Mouse (Mus musculus) retina, embryonic 14.5 days (tissue): Measurements from ENCODE around the gene Fbxo11.
A peak's percentile ranks its signal among the peaks of the same experiment; 100 is the strongest.

Experiments
- DNase-seq: peaks from one replicate; pipeline ENCODE4 v3.0.0-alpha.2; 2015; ENCODE audit warnings: low spot score

The Fbxo11 gene

DNA sequence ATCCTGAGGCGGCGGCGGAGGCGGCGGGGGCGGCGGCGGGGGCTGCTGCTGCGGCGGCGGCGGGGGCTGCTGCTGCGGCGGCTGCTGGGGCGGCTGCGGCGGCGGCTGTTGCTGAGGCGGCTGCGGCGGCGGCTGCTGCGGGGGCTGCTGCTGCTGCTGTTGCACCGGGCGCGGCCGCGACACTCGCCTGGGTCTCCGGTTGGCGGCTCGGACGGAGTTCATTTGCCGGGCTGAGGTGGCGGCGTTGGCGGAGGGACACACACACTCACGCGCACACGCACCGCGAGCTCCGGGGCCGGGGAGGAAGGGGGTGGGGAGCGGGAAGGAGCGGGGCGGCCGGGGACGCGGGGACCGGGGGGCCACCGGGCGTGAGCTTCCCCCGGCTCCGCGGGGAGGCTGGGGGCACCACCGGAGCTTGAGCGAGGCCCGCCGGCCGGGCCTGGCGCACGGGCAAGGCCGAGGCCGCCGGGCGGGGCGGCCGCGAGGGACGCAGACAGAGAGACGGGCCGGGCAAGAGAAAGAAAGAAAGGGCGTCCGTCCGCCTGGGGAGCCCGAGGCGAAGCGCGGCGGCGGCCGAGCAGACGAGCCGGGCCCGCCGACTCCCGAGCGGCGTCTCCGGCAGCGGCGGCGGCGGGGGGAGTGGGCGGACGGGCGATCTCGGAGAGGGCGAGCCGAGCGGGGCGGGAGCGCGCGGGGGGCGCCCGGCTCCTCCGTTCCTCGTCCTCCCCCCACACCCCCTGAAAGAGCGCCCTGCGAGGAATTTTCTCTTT, at the start of gene Fbxo11:
Fbxo11 (minus strand) TSS at position 261 of the 770 bp plus-strand sequence.
- peak; percentile 49 for DNase-seq

DNA sequence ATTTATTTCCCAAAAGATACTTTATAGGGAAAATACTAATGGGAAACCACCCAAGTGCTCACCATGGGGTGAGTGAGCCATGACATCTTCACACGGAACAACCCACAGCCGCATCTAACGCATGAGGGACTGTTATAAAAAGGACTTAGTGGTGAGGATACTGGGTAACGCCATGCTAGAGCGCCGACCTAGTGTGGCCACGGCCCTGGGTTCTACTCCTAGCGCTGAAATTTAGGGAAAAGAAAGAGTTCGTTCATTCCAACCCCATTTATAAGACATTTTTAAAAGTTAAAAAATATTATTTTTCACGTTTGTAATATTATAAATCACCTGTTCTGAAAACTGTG, 48.8 kb upstream of the Fbxo11 start:
- DNase-seq = no peak

DNA sequence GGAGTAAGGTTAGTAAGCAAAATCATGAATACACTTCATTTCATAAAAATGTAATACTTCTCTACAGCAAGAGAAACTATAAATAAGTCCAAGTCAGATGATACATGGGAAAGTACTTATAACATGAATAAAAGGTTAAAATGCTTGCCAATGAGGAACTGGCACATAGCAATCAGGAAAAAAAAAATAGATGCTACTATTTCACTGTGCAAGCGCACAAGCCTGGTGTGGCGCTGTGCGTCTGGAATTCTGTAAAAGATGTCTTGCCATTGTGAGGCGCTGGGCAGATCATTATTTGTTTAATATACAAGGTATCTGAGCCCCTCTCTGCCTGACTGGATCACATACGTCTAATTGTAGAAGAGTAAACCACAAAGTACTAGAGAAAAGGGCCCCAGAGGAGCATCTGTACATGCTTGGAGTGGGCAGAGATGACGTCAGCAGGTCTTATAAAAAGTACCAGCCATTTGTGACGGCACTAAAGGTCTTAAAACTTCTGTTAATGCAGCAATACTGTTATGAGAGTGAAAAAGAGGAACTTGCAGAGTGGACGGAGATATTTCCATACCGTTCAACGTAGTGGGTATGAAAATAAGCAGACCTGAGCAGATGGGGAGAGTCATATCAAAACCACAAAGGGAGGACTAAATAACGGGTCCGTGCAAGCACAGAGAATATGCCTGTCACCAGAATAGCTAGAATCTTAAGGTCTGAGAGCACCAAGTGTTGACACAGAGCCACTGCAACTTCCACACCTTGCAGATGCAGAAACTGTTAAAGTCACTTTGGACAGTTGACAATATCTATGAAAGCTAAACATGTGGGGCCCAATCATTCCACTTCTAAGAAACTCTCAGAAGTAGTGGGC, 48.2 kb upstream of the Fbxo11 start:
- no peak for DNase-seq

DNA sequence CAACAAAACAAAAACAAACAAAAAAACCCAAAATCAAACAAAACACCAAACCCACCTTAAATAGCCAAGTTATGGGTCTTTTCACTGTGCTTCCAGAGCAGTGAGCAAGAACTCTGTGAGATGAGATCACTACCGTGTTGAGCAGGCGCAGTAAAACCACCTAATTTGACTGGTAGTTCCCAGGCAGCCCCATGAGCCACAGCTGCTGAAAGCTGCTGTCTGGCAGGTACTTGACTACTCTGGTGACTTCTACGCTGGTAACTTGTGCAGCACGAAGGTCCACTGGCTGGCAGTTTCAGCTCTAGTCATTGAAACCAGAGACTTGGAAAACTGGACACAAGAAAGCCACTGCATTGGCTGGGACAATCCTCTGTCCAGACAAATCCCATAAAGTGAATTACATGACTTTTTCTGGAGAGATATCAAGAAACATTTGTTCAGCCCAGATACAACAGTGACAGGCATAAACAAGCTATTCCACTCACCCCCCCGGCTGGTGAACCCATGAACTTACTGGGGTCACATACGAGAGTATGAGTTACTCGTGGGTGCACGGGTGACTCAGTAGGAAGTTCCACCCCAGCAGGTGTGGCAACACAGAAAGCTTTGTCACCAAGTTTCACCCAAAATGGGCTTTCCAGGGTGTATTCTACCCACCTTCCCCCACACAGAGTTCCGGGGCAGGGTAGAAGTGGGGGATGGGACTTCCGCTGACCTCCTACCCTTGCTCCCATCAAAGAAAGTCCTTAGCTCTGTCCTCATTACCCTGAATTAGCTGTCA, 47.0 kb upstream of the Fbxo11 start:
- no peak for DNase-seq

DNA sequence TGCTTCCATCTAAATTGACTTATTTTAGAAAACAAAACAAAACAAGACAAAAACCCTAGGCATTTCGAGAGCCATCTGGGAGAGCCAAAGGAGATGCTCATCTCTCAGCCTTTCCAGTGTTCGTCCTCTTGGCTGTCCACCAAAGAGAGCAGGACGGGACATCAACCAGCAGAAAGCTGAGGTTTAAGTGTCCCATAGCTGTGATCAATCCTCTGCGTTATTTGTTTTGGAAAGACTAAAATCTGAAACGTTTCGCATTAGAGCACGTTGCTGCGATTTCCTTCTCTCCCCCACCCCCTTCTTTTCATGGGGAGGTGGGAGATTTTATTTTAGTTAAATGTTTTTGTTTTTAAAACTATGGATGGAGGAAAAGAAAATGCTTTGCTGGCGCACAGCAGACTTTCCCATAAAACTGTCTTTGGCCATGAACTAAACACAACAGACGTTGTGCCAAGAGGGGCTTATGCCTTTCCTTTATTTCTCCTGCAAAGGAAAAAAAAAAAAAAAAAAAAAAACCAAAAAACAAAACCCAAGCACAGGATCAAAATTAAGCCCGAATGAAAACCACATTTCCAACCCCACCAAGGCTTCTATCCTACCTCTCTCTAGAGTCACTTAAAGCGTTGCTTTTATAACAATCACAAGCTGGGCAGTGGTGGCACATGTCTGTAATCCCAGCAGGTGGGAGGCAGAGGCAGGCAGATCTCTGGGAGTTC, 46.1 kb upstream of the Fbxo11 start:
- DNase-seq = no peak

DNA sequence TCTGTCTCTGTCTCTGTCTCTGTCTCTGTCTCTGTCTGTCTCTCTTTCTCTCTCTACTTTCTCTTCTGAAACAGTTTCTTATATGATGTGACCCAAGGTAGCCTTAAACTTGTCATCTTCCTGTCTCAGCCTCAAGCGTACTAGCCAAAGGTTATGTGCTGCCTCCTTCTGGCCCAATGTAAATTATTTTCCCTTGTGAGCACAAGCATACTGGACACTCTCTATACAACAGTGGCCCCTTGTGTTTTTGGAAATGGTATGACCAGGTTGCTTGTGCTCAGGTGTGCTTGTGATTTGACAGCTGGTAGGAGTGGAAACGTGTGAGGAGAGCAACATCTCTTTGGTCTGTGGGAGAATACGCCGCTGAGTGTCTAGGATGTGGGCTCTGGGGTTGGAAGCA, 42.6 kb upstream of the Fbxo11 start:
- DNase-seq = no peak

DNA sequence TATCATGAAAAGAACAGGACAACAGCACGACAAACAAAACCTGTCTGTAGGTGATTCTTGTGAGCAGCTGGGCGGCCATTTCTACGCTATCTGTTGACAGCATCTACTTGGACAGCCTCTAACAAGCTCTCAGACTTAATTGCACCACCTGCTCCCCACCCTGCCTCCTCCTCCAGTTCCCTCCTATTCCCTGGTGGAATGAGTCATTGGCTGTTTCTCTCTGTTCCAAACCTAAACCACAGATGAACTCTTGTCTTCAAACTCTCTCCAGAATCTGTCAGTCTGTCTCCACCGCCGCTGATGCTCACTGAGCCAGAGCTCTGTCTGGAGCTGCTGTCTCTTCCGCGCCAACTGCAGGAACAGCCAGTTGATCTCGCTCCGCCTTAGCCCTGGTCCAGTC, 41.3 kb upstream of the Fbxo11 start:
- DNase-seq = peak; percentile 18

DNA sequence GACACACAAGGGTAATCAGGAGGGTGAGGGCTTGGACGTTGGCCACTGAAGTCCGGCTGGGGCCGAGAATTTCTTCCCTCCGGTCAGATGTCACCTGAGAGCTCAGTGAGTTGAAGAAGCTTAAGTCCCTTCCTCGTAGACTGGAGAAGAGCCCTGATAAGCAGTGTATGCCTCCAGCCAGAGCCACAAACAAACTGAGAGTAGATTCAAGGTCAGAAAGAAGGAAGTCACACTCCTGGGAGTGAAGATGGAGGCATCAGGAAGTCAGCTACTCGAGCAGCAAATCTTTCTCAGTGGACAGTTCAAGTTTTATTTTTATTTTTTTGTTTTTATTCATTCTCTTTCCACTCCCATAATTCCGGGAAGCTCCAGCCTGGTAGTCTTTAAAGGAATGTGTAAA, 37.5 kb upstream of the Fbxo11 start:
- DNase-seq = no peak

DNA sequence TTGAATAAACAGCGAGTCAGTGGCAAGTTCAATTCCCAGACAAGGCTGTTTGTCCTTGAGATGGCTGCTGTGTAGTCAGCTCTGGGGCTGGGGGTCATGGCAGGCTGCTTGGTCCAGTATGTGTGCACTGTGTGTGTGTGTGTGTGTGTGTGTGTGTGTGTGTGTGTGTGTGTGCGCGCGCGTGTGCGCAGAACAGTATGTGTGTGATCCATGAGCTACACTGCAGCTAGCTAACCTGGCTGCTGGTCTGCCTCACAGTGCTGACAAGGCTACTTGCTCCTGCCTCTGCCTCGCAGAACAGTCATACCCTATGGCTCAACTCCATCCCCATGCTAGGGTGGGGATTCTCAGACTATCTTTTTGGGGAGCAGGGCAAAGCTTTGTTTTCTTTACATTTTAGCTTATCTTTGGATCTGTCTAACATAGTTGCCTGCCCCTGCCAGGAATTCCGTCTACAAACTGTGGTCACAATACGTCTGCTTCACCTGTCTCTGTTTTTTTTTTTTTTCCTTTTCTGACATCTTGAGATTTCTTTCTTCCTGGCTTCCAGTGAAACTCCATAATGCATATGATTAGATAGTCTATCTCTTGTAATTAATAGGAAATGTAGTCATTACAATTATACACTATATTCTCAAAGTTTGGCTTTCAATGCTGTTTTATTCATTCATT, 33.2 kb upstream of the Fbxo11 start:
- DNase-seq = no peak

DNA sequence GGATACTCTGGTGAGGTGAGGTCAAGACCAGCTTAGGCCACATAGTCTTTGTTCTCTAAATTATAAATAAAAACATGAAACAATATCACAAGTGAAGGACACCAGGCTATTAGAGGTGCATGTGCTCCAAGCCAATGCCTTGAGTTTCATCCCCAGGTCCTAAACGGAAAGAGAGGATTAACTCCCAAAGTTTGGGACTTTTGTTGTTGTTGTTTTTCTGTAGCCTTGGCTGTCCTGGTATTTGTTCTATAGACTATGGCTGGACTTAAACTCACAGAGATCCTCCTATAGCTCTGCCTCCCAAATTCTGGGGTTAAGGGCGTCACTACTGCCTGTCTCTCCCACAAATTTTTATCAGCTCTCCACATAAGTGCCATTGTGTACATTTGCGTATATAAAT, 32.5 kb upstream of the Fbxo11 start:
- DNase-seq = no peak

DNA sequence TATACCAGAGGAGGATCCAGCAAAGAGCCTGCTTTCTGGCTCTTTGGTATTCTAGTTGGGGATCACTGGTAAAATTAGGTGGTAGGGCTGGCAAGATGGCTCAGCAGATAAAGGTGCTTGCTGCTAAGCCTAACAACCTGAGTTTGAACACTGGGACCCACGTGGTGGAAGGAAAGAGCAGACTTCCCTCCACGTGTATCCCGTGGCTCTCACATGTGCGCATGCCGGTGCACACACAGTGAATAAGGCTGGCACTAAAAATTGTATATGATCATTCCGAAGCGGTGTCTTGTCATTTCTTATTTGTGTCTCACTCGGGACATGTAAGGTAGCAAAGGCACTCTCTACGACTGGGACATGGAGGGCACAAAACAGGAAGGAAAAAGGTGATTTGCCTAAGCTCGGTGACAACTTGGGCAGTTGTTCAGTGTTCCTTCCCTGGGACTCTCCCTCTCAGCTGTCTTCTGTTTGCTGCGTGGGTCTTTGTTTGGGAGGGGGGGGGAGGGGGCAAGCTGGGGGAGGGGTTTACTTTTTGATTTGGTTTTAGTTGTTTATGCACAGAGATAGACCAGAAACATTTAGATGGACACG, 31.8 kb upstream of the Fbxo11 start:
- no peak for DNase-seq

DNA sequence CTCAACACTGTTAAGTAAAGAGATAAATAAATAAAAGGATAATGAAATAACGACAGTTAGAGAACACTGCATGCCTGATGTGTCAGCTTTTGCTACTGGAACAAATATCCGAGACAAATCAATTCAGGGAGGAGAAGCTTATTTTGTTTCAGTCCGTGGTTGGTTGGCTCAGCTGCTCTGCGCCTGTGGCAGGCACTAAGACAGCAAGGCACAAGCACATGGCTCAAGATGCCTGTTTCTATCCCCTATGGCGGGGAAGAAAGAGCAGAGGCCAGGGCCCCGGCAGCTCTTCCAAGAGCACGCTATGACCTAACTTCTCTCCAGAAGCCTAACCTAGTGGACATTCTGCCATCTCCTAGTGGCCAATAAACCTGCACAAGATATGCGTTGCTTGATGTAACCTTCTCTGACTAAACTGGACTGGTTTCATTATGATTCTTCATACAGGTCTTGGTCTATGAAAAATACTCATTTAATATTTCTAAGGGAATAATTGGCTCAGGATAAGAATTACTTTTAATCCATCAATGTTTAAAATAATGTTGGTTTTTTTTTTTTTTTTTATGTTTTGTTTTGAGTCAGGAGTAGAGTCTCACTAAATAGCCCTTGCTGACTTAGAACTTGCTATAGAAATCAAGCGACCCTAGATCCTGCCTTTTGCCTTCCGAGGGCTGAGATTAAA, 30.6 kb upstream of the Fbxo11 start:
- no peak for DNase-seq

DNA sequence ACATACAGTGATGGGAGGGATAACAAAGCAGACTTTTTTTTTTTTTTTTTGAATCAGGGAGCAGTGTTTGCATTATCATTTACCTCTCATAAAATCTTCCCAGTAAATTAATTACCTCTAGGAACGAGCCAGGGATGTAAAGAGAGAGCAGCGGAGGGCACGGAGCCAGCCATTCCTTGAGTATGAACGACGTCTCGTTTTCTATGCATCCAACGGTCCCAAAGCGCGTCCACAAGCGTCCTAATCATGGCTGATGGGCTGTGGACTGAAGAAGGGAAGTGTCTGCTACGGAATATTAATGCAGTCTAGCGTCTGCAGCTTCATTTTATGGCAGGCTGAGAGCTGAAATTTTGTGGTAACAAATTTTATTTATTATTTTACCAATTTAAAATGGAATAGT, 29.2 kb upstream of the Fbxo11 start:
- no peak for DNase-seq

DNA sequence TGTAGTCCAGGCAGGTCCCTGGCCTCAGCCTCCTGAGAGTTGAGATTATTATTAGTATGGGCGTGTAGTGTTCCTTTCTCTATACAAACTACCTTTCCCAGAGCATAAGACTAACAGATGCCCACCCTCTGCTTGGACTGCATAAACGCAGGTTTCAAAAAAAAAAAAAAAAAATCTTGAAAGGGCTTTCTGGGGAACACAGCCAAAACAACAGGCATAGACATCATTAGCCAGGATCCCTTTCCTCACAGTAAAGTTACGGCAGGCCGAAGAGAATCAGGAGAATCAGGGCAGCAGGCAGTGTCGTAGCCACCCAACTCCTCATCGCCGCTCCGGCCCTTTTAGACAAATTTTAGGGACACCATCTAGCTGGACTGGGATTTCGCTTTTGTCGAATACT, 28.7 kb upstream of the Fbxo11 start:
- DNase-seq = no peak

DNA sequence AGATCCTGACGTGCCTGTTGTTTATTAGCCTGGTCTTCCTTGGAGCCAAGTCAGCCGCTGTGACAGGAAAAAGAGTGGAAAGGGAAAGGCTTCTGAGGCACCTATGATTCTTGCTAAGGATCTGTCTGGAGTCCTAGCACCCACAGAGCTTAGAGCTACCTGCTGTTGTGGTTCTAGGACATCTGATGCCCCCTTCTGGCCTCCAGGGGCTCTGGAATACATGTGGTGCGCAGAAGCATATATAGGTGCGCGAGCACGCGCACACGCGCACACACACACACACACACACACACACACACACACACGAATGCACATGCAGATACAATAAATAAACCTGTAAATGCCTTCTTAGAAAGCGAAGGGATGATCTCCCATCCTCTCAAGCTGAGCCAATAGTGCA, 20.9 kb upstream of the Fbxo11 start:
- no peak for DNase-seq

DNA sequence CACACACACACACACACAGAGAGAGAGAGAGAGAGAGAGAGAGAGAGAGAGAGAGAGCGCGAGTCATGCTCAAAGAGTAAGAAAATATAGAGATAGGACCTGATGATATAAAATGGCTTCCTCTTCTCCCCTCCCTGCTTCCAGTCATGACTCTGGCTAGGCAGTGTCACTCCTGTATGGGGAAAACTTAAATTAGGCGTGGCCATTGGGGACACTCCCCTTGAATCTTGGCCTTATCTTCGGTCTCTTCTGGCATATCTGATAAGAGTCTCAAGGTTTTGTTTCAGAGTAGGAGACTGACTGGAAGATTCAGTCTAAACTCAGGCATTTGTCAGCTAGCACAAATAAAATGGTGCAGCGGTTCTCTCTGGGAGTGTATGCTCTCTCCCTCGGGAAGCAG, 16.4 kb upstream of the Fbxo11 start:
- no peak for DNase-seq

DNA sequence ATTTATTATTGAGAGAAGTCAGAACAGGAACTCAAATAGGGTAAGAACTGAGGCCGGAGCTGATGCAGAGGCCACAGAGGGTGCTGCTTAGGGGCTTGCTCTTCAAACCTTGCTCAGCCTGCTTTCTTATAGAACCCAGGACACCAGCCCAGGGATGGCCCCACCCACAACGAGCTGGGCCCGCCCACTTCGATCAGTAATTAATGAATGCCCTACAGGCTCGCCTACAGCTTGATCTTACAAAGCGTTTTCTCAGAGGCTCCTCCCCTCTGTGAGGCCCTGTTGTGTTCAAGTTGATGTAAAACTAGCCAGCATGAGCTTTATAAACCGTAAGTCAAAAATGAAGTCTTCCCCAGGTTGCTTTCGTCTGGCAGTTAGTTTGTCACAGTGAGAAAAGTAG, 14.7 kb upstream of the Fbxo11 start:
- DNase-seq = no peak

DNA sequence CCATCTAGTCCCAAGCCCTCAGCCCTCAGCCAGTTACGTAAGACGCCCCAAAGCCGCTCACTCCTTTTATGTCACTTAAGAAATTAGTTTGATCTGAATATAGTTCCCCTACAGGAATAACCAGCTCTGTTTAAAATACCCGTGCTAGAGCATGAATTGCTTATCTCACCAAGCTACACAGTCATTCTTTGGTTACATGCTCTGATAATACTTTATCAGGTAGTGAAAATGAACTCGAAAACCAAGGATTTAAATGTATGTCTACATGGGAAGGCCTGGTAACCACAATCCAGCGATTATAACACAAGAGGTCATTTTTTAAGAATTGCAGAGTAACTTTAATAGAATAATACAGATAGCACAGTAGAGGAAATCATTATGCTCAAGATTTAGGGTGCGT, 7.0 kb upstream of the Fbxo11 start:
- DNase-seq = no peak

DNA sequence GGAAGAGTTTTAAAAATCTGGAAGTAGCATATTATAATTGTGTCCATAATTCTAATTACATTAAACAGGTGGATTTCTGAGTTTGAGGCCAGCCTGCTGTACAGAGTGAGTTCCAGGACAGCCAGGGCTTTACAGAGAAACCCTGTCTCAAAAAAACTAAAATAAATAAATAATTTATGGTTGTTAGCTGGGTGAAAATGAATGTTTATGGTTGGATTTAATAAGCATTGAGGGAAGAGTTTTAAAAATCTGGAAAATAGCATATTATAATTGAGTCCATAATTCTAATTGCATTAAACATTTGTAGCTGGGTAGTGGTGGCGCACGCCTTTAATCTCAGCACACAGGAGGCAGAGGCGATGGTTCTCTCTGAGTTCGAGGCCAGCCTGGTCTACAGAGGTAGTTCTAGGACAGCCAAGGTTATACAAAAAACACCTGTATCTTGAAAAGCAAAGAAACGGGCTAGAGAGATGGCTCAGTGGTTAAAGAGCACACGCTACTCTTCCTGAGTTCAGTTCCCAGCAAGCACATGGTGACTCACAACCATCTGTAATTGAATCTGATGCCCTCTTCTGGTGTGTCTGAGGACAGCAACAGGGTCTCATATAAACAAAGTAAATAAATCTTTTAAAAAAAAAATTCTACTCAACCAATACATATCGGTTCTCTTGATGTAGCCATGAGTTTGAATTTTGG, 3.1 kb upstream of the Fbxo11 start:
- DNase-seq = no peak
